Mouse (Mus musculus) cerebellum, adult 2 months (tissue): ENCODE results near the gene Myh13. TPM values are rescaled to one million over a fixed set of nuclear protein-coding genes. Genes with fewer than 3 reads are reported as not detected.

Source experiments
- DNase-seq, 2 experiments: peaks; one replicate each; pipeline ENCODE4 v3.0.0; 2021
- H3K27ac ChIP-seq: fragments of 200-500 bp; 2 replicates; pipeline ENCODE4 v1.5.1; 2012; ENCODE audit warnings: low read length, control low read depth, inconsistent platforms; ENCODE audit not compliant: insufficient read depth
- H3K27me3 ChIP-seq: fragments of 200-500 bp; 2 replicates; pipeline ENCODE4 v1.6.1; 2012; ENCODE audit warnings: inconsistent platforms, mild to moderate bottlenecking, low read length, moderate library complexity; ENCODE audit not compliant: control insufficient read depth, insufficient read depth
- H3K4me1 ChIP-seq: fragments of 200-500 bp; 2 replicates; pipeline ENCODE4 v1.6.1; 2011; ENCODE audit warnings: low read length; ENCODE audit not compliant: control insufficient read depth, insufficient read depth
- H3K4me3 ChIP-seq: fragments of 200-500 bp; replicated peaks from 2 replicates; pipeline ENCODE3; 2011; ENCODE audit warnings: mild to moderate bottlenecking, low read depth, low read length, control low read depth; ENCODE audit not compliant: insufficient read depth
- CTCF ChIP-seq: fragments of 200-500 bp; IDR thresholded peaks from 2 replicates; pipeline ENCODE4 v1.5.1; 2011; ENCODE audit warnings: low read depth, mild to moderate bottlenecking, control low read depth, low read length, moderate library complexity, borderline replicate concordance; ENCODE audit not compliant: insufficient read depth
- POLR2A ChIP-seq: fragments of 200-500 bp; IDR thresholded peaks from 2 replicates; pipeline ENCODE4 v1.6.1; 2011; ENCODE audit warnings: low read length, control low read depth, borderline replicate concordance; ENCODE audit not compliant: insufficient read depth
- WGBS: fragments of 180-500 bp; shearing (Covaris S2); methylation state at CpG from one replicate; pipeline ENCODE4 v1.1.7; 2018; 5-methylcytosine and 5-hydroxymethylcytosine counted together
- polyA plus RNA-seq: library from polyadenylated mRNA; depleted of rRNA; stranded (reverse); fragments of >200 nt; gene quantifications from 2 replicates; pipeline ENCODE4 v1.2.3, GENCODE M21; 2012

Myh13 gene
- polyA plus RNA-seq, 1 experiment = 0.75 TPM

DNA sequence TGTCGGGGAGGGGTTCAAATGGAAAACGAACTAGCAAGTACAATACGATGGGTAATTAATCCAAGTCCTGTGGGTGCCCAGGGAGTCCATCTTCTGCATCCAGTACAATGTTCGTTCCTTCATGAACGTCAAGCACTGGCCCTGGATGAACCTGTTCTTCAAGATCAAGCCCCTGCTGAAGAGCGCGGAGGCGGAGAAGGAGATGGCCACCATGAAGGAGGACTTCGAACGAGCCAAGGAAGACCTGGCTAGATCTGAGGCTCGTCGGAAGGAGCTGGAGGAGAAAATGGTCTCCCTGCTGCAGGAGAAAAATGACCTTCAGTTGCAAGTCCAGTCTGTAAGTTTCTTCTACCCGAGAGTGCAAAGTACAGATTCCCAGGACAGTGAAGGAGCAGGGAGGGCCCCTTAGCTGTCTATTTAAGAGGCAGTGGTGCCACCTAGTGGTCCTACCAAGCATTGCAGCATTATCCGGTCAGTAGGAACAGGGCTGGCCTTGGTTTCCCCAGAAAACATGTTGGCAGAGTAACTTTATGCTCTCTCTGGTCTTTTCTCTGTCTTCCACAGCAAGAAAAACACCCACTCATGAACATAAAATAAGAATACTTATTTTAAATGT lies 28.8 kb downstream of the Myh13 start:
- Histone ChIP-seq H3K27ac (no peak overlapping the region), H3K27me3 (no peaks in the 10 kb centered on the region), H3K4me3 (no peak overlapping the region), H3K4me1 (peaks cover 6% of the 10 kb centered on the region; the same call in 1 of the 2 replicates)
- 49% methylated on average over 14 of the region's 14 CpGs for WGBS
- TF ChIP-seq POLR2A = no peak
- peak; percentile 91 for TF ChIP-seq CTCF
- peak; percentile 55 to 75 for DNase-seq

DNA sequence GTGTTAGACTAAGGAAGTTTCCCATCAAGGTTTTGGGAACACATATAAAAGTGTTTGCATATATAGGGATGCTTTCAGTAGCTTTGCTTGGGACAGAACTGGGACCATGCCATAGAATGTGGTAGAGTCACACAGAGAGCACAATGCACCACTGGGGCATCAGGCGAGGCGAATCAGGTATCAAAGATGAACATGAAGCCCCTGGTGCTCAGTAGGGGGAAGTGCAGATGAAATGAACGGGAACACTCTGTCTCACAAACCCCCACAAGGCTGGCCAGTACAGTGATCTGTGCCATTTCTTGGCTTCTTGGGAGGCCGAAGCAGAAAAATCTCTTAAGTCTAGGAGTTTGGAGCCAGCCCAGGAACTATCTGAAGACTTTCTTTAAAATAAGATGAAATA lies 31.6 kb downstream of the Myh13 start:
- DNase-seq = no peak
- Histone ChIP-seq H3K4me1 (peaks cover 7% of the 10 kb centered on the region), H3K27me3 (no peaks in the 10 kb centered on the region), H3K27ac (no peak overlapping the region), H3K4me3 (no peak overlapping the region)
- TF ChIP-seq CTCF = no peak
- no peak for TF ChIP-seq POLR2A
- 68% methylated on average over 4 of the region's 4 CpGs for WGBS

DNA sequence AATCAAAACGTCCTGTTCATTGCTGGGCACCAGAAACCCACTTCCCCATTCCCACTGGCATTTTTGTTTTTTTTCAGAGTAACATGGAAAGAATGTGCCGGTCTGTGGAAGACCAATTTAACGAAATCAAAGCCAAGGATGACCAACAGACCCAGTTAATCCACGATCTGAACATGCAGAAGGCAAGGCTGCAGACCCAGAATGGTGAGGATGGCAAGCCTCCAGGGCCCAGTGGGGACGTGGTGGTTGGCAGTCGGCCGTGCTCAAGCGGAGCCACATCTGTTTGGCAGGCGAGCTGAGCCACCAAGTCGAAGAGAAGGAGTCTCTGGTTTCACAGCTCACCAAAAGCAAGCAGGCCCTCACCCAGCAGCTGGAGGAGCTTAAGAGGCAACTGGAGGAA lies 36.6 kb downstream of the Myh13 start:
- H3K27ac ChIP-seq = no peak overlapping the region
- TF ChIP-seq CTCF (no peak), POLR2A (no peak)
- DNase-seq = no peak
- H3K4me3 ChIP-seq = no peak overlapping the region
- no peaks in the 10 kb centered on the region for H3K27me3 ChIP-seq
- H3K4me1 ChIP-seq = peaks cover 6% of the 10 kb centered on the region
- 19% methylated on average over 10 of the region's 10 CpGs for whole genome bisulfite sequencing

DNA sequence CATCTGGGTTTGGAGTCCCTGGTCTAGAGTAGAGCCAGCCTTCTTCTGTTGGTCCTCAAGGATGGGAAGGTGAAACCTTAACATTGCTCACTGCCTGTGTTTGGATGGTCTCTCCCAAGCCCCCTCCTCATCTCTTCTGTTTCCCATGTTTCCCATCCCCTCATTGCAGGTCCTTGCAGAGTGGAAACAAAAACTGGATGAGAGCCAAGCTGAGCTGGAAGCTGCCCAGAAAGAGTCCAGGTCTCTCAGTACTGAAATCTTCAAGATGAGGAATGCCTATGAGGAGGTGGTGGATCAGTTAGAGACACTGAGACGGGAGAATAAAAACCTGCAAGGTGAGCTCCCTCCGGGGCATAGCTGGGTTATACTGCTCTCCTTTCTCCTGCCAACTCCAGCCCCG lies 40.8 kb downstream of the Myh13 start:
- Histone ChIP-seq H3K27ac (no peak overlapping the region), H3K4me1 (peaks cover 13% of the 10 kb centered on the region), H3K4me3 (no peak overlapping the region), H3K27me3 (no peaks in the 10 kb centered on the region)
- TF ChIP-seq POLR2A (no peak), CTCF (no peak)
- WGBS = 79% methylated on average over 3 of the region's 3 CpGs
- DNase-seq = no peak

DNA sequence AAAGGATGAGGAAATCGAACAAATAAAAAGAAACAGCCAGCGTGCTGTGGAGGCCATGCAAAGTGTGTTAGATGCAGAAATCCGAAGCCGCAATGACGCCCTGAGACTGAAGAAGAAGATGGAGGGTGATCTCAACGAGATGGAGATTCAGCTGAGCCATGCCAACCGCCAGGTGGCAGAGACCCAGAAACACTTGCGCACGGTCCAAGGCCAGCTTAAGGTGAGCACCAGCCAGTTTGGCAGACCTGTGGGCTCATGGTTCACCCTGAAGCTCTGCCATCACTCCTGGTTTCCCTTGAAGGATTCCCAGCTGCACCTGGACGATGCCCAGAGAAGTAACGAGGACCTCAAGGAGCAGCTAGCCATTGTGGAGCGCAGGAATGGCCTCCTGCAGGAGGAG lies 43.1 kb downstream of the Myh13 start:
- DNase-seq = peak; percentile 67 to 76
- peaks cover 9% of the 10 kb centered on the region for H3K4me1 ChIP-seq
- H3K27me3 ChIP-seq = no peaks in the 10 kb centered on the region
- no peak overlapping the region for H3K27ac ChIP-seq
- TF ChIP-seq POLR2A = no peak
- peak; percentile 17; the same call in 1 of the 2 replicates for TF ChIP-seq CTCF
- peak overlapping the region; percentile 24 for H3K4me3 ChIP-seq
- 27% methylated on average over 12 of the region's 12 CpGs for WGBS

DNA sequence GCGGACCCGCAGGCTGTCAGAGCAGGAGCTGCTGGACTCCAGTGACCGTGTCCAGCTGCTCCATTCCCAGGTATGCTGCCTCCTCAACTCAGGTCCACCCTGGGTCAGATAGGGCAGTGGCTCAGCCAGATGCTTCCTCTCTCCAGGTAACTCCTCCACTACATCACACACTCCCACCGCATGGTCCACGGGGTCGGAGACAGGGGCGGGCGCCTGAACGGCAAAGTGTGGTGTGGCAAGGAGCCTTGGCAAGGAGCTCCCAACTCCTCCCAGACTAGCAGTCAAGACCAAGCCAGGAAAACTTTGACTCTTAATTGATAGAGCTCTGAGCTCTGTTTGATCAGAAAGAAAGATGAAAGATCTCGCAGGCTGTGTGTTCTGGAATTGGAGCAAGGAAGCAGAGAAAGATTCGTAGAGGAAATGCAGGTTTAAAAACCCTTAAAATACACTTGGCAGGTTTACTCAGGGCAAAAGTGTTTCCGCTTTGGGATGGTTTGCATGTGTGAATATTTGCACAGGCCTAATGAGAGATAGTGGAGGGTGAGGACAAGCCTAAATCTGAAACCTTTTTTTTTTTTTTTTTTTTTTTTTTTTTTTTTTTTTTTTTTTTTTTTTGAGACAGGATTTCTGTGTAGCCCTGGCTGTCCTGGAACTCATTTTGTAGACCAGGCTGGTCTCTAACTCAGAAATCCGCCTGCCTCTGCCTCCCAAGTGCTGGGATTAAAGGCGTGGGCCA lies 43.7 kb downstream of the Myh13 start:
- Histone ChIP-seq H3K4me1 (peaks cover 9% of the 10 kb centered on the region), H3K27ac (no peak overlapping the region), H3K4me3 (no peak overlapping the region), H3K27me3 (no peaks in the 10 kb centered on the region)
- no peak for DNase-seq
- TF ChIP-seq POLR2A = no peak
- no peak for TF ChIP-seq CTCF
- 56% methylated on average over 14 of the region's 14 CpGs for WGBS

DNA sequence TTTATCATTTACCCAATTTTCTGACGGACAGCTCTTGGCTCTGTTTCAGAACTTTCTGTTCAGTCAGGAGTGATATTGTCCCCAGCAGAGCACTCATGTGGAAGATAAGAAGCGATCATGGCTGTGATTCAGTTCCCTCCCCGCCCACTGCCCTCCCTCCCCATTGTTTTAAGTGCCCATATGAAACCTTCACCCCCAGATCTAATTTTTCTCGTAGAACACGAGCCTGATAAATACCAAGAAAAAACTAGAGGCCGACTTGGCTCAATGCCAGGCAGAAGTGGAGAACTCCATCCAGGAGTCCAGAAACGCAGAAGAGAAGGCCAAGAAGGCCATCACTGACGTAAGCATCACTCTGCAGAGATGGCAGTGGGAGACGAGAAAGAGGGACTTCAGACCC lies 45.5 kb downstream of the Myh13 start:
- WGBS = 39% methylated on average over 9 of the region's 9 CpGs

DNA sequence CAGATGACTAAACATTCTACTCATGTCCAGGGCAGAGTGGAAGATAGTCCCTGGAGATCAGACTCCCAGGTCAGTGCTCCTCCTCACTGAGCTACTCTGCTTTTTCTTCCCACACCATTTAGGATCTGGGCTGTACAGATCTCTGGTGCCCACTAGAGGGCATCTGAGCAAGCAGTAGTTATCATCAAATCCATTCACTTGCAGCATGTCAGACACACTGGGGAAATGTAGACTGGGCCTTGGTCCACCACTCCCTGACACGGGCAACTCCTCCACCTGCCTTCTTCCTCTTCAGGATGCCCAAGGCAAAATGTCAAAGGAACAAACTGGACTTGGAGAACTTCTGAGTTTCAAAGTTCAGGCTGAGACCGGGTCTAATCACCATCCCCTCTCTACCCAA lies 51.9 kb downstream of the Myh13 start:
- Histone ChIP-seq H3K4me3 (no peak overlapping the region), H3K27me3 (no peaks in the 10 kb centered on the region), H3K4me1 (no peaks in the 10 kb centered on the region), H3K27ac (no peak overlapping the region)
- WGBS = 52% methylated on average over 2 of the region's 2 CpGs
- DNase-seq = peak; percentile 35 to 40
- TF ChIP-seq CTCF (peak; percentile 70), POLR2A (no peak)

More for the DNA sequence above, 45.5 kb downstream of the Myh13 start:
- DNase-seq = no peak
- Histone ChIP-seq H3K4me1 (peaks cover 9% of the 10 kb centered on the region), H3K4me3 (no peak overlapping the region), H3K27ac (no peak overlapping the region), H3K27me3 (no peaks in the 10 kb centered on the region)
- no peak for TF ChIP-seq CTCF
- no peak for TF ChIP-seq POLR2A
